Mouse (Mus musculus) stomach, embryonic 16.5 days (tissue): ENCODE results near the gene Loxl3. TPM values are rescaled to one million over a fixed set of nuclear protein-coding genes. Genes with fewer than 3 reads are reported as not detected.
A peak's percentile ranks its signal among the peaks of the same experiment; 100 is the strongest.

Experiments
- ATAC-seq: fragments of 200-750 bp; cut with Nextera tagmentation; 2 replicates; pipeline ENCODE4 v1.8.0; 2017; ENCODE audit warnings: moderate number of reproducible peaks, moderate TSS enrichment; ENCODE audit not compliant: insufficient read depth, low FRiP score
- H3K27ac ChIP-seq: fragments of 300-500 bp; sonication (generic); 2 replicates; pipeline ENCODE4 v1.5.1; 2014; ENCODE audit warnings: low read length
- H3K27me3 ChIP-seq: fragments of 300-500 bp; sonication (generic); 2 replicates; pipeline ENCODE4 v1.6.1; 2014; ENCODE audit warnings: low read length, control low read depth, mixed read lengths; ENCODE audit not compliant: control insufficient read depth, insufficient read depth
- H3K36me3 ChIP-seq: fragments of 300-500 bp; sonication (generic); 2 replicates; pipeline ENCODE4 v1.6.1; 2014; ENCODE audit warnings: low read length; ENCODE audit not compliant: control insufficient read depth, insufficient read depth
- H3K4me1 ChIP-seq: fragments of 300-500 bp; sonication (generic); 2 replicates; pipeline ENCODE4 v1.6.1; 2014; ENCODE audit warnings: low read length, control low read depth, mixed read lengths; ENCODE audit not compliant: control insufficient read depth, insufficient read depth
- H3K4me2 ChIP-seq: fragments of 300-500 bp; sonication (generic); 2 replicates; pipeline ENCODE4 v1.6.1; 2014; ENCODE audit warnings: low read depth, low read length, mixed read lengths
- H3K4me3 ChIP-seq: fragments of 300-500 bp; sonication (generic); replicated peaks from 2 replicates; pipeline ENCODE4 v1.5.1; 2014; ENCODE audit warnings: mild to moderate bottlenecking, low read length
- H3K9ac ChIP-seq: fragments of 300-500 bp; sonication (generic); 2 replicates; pipeline ENCODE4 v1.6.1; 2014; ENCODE audit warnings: low read length
- H3K9me3 ChIP-seq: fragments of 300-500 bp; sonication (generic); replicated peaks from 2 replicates; pipeline ENCODE4 v1.6.1; 2016; ENCODE audit warnings: low read length, control low read depth; ENCODE audit not compliant: control insufficient read depth
- WGBS: fragments of 180-500 bp; shearing (Covaris S2); extraction: QIAGEN DNeasy Blood & Tissue Kit; methylation state at CpG from one replicate; pipeline ENCODE4 v1.1.7; 2014; 5-methylcytosine and 5-hydroxymethylcytosine counted together
- polyA plus RNA-seq: library from polyadenylated mRNA; unstranded; fragments of >200 nt; fragmentation: Nextera tagmentation; extraction: Ambion mirVana; gene quantifications from 2 replicates; pipeline ENCODE4 v1.2.1, GENCODE M21; 2015

The Loxl3 gene
- polyA plus RNA-seq, 1 experiment from 2014 or later = 19.4 TPM

DNA sequence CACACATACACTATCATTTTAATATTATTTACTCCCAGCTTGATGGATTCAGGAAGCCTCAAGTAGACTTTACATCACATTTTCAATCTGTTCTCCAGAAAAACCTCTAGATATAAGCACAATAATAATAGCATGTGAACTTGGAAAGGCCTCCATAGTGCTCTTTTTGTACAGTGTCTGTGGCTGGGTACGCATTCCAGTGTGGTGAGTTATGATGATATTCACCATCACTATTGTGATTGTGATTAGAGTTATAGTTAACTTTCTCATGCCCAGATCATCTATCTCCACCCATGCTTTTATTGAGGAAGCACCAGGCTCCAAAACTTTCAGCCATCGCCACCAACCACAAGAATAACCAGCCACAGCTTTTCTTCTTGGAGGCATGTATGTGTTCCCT lies 10.2 kb upstream of the Loxl3 start:
- H3K36me3 ChIP-seq = no peaks in the 10 kb centered on the region
- H3K4me2 ChIP-seq = no peak overlapping the region
- H3K4me3 ChIP-seq = no peak overlapping the region
- H3K27ac ChIP-seq = no peak overlapping the region
- H3K9me3 ChIP-seq = no peaks in the 10 kb centered on the region
- no peaks in the 10 kb centered on the region; the same call in 1 of the 2 replicates for H3K4me1 ChIP-seq
- ATAC-seq = no peak
- no peaks in the 10 kb centered on the region for H3K27me3 ChIP-seq
- WGBS = 86% methylated on average over 2 of the region's 2 CpGs
- H3K9ac ChIP-seq = no peak overlapping the region

DNA sequence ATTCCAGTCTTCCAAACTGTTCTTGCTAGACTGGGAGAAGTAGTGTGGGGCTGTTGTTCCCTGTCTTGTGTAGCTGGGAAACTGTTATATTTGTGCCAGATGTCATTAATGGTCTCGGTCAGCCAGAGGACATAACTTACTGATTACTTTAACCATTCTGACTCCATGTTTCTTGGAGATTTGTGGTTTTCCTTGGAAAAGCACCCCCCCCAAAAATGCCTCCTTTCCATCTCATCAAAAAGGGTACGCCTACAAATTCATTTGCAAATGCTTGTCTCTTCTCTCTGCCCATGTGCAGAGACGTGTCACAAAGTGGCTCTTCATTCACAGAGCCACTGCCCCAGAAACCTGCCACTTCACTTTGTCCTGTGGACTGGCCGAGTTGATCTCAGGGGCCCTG lies 9.6 kb upstream of the Loxl3 start:
- Histone ChIP-seq H3K27ac (no peak overlapping the region), H3K27me3 (no peaks in the 10 kb centered on the region), H3K4me1 (no peaks in the 10 kb centered on the region; the same call in 1 of the 2 replicates), H3K4me2 (no peak overlapping the region), H3K4me3 (no peak overlapping the region), H3K9me3 (no peaks in the 10 kb centered on the region), H3K36me3 (no peaks in the 10 kb centered on the region), H3K9ac (no peak overlapping the region)
- ATAC-seq = no peak
- WGBS = 68% methylated on average over 4 of the region's 4 CpGs

DNA sequence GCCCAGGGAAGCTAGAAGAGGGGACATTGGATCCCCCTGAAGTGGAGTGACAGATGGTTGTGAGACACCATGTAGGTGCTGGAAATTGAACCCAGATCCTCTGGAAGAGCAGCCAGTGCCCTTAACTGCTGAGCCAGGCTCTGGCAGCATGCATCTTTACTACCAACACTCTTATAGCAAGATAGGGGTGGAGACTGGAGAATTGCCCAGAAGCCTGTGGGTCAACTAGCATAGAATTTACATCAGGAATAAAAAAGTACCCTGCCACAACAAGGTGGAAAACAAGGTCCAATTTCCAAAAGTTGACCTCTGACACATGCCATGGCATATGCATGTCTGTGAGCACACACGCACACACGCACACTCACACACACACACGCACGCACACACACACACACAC lies 8.8 kb upstream of the Loxl3 start:
- 92% methylated on average over 4 of the region's 4 CpGs for WGBS
- no peak overlapping the region for H3K4me2 ChIP-seq

DNA sequence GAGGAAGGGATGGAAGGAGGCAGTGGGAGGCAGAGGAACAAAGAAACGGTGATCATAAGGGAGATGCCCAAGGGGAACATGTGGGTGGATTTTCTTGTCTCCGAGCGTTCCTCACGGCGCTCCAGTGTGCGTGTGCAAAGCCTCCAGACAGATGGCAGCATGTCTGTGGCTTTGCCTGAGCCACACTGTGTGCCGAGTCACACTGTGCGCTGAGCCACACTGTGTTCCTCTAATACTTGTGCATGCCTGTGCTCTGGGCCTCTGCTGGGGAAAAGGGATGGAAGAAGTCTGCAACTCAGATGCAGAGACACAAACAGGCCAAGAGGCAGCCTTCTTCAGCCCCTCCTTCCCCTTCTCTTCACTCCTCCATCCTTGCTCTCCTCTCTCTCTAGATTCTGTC lies 6.7 kb upstream of the Loxl3 start:
- Histone ChIP-seq H3K9me3 (no peaks in the 10 kb centered on the region), H3K4me1 (peaks cover 5% of the 10 kb centered on the region), H3K36me3 (no peaks in the 10 kb centered on the region), H3K4me2 (no peak overlapping the region), H3K9ac (no peak overlapping the region), H3K27ac (no peak overlapping the region), H3K4me3 (no peak overlapping the region), H3K27me3 (peaks cover 7% of the 10 kb centered on the region; the same call in 1 of the 2 replicates)
- no peak for ATAC-seq
- 80% methylated on average over 8 of the region's 8 CpGs for WGBS

More for the DNA sequence above, 8.8 kb upstream of the Loxl3 start:
- Histone ChIP-seq H3K27ac (no peak overlapping the region), H3K9me3 (no peaks in the 10 kb centered on the region), H3K4me3 (no peak overlapping the region), H3K4me1 (no peaks in the 10 kb centered on the region; the same call in 1 of the 2 replicates), H3K9ac (no peak overlapping the region), H3K36me3 (no peaks in the 10 kb centered on the region), H3K27me3 (no peaks in the 10 kb centered on the region)
- ATAC-seq = no peak

DNA sequence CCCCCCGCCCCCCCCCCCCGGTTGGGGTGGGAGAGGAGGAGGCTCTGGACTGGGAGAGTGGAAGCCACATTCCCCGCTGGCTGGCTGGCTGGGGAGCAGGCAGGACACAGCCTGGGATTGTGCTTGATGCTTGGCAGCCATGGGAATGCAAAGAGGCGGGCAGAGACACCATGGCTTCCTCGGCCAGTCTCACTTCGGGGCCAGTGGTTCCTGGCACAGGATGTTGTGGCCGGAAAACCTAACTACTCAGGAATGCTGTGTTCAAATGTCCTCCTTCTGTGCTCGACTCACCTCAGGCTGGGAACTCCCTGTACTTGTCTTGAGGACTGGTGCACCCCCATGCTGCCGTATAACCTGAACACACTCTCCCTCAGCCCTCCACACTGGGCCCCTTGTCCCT lies 6.3 kb upstream of the Loxl3 start:
- H3K4me1 ChIP-seq = peaks cover 5% of the 10 kb centered on the region
- no peaks in the 10 kb centered on the region for H3K36me3 ChIP-seq
- H3K9me3 ChIP-seq = no peaks in the 10 kb centered on the region
- no peak for ATAC-seq
- H3K4me2 ChIP-seq = no peak overlapping the region
- 0 out of 2 replicates have a peak overlapping the region, but pooled peaks have one; percentile 13 for H3K9ac ChIP-seq
- no peak overlapping the region for H3K27ac ChIP-seq
- H3K27me3 ChIP-seq = peaks cover 7% of the 10 kb centered on the region; the same call in 1 of the 2 replicates
- H3K4me3 ChIP-seq = no peak overlapping the region
- 37% methylated on average over 8 of the region's 9 CpGs for WGBS

DNA sequence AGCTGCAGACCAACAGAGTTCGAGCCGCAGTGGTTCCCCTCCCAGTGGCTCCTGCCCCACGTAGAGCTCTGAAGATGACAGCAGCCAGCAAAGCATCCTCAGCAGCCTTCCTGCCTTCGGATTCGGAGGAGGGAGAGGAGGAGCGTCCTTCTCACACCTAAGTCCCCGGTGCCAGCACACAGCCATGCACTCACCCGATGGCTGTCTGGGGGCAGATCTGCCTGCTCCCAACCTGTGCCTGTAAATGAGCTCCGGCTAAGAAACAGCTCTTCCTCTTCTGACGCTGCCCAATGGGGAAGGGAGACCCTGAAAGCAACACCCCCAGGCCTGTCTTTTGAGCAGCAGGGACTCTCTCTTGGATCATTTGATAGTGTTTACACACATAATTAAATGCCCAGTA lies 4.2 kb upstream of the Loxl3 start:
- Histone ChIP-seq H3K27ac (no peak overlapping the region), H3K27me3 (peaks cover 7% of the 10 kb centered on the region; the same call in 1 of the 2 replicates), H3K36me3 (no peaks in the 10 kb centered on the region), H3K4me3 (no peak overlapping the region), H3K9me3 (no peaks in the 10 kb centered on the region), H3K4me1 (peaks cover 11% of the 10 kb centered on the region), H3K9ac (no peak overlapping the region), H3K4me2 (no peak overlapping the region)
- WGBS = 38% methylated on average over 10 of the region's 10 CpGs
- no peak for ATAC-seq

DNA sequence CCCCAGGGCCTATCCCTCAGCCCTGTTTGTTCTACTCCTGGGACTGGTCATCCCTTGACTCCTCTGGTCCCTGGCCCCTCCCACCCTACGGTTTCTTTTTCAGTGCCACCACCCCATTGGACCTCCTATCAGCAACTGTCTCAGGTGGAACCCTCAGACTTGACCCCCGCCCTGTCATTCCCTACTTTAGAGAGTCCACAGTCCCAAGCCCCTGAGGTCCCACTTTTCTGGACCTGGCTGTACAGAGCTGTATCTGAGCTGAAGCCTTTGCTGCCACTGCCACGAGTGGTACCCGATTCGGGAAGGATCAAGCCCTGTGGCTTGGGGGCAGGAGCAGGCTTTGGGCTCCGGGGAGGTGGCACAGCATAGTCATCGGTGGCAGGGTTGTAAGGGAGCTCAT lies 2.9 kb upstream of the Loxl3 start:
- H3K4me2 ChIP-seq = no peak overlapping the region
- no peak overlapping the region for H3K4me3 ChIP-seq
- no peaks in the 10 kb centered on the region for H3K36me3 ChIP-seq
- WGBS = 78% methylated on average over 7 of the region's 7 CpGs
- H3K9me3 ChIP-seq = no peaks in the 10 kb centered on the region
- no peak overlapping the region for H3K27ac ChIP-seq
- no peak for ATAC-seq
- H3K4me1 ChIP-seq = peaks cover 11% of the 10 kb centered on the region
- peaks cover 7% of the 10 kb centered on the region; the same call in 1 of the 2 replicates for H3K27me3 ChIP-seq
- H3K9ac ChIP-seq = no peak overlapping the region

DNA sequence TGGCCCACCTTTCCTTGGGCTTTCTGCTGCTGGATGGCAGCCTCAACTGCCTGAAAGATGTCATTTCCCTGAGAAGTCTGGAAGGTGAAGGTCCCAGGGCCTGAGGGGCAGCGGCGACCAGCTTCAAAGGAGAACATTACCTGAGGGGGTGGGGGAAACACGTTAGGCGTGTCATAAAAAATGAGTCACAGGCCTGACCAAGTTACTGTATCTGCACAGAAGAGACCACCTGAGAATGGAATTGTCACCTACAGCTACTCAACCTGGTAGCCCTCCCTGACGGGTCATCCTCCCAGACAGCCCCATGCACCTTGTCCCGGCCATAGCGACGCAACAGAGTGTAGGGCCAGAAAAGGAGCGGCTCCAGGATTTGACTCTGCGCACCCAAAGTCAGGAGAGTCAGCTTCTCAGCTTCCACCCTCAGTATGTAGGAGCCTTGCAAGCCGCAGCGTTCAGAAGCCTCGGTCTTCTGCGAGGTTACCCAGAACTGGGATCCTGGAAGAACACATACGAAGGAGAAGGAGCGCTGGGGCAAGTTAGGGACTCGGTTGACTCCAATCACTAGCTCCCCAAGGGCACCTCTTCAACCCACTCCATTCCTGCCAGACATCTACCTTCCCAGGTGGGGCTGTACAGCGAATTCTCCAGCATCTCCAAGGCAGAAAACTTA lies 1.9 kb upstream of the Loxl3 start:
- WGBS = 45% methylated on average over 18 of the region's 18 CpGs
- Histone ChIP-seq H3K36me3 (no peaks in the 10 kb centered on the region), H3K4me3 (peak overlapping the region; percentile 59), H3K9ac (peak overlapping the region; percentile 83), H3K27me3 (peaks cover 7% of the 10 kb centered on the region; the same call in 1 of the 2 replicates), H3K9me3 (no peaks in the 10 kb centered on the region), H3K4me1 (peaks cover 11% of the 10 kb centered on the region), H3K27ac (no peak overlapping the region), H3K4me2 (peak overlapping the region; percentile 92)
- ATAC-seq = no peak

DNA sequence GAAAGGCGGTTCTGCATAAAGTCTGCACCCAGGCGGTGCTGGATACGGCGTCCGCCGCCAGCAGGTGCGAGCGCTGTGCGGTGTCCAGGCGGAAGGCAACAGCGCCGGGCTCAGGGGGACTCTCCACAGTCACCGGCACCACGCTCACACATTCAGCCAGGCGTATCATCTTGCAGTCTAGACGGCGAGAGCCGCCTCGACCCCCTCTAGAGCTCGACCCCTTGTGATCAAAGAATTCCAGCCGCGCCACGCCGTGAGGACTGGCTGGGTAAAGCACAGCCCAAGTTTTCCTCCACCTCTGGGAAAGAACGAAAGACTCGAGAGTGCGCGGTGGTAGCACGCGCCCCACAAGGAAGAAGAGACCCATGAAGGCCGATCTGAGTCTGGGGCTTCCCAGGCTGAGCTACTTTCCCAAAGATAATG lies 1.2 kb upstream of the Loxl3 start:
- under 1% methylated on average over 31 of the region's 31 CpGs for WGBS
- peak; percentile 45 for ATAC-seq

More for the DNA sequence above, 1.2 kb upstream of the Loxl3 start:
- H3K4me3 ChIP-seq = peak overlapping the region; percentile 59
- H3K27me3 ChIP-seq = peaks cover 7% of the 10 kb centered on the region; the same call in 1 of the 2 replicates
- no peaks in the 10 kb centered on the region for H3K36me3 ChIP-seq
- peaks cover 15% of the 10 kb centered on the region for H3K4me1 ChIP-seq
- no peaks in the 10 kb centered on the region for H3K9me3 ChIP-seq
- H3K27ac ChIP-seq = peak overlapping the region; percentile 91
- H3K4me2 ChIP-seq = peak overlapping the region; percentile 92
- peak overlapping the region; percentile 83 for H3K9ac ChIP-seq
